Mouse (Mus musculus) lung, postnatal 0 days (tissue): ENCODE measurements around the gene Sel1l.

Experiments used
- CTCF ChIP-seq: IDR thresholded peaks from 2 replicates; pipeline ENCODE4 v1.5.1; 2016; ENCODE audit warnings: antibody characterized with exemption, mild to moderate bottlenecking
- EP300 ChIP-seq: IDR thresholded peaks from 2 replicates; pipeline ENCODE4 v1.6.1; 2016; ENCODE audit warnings: antibody characterized with exemption, mild to moderate bottlenecking, control low read depth

GRCm38 (mm10) chr12:91768871-91769270 is 80.1 kb downstream of the Sel1l start:
- no peak for TF ChIP-seq CTCF
- no peak for TF ChIP-seq EP300
